ENCODE assay signal across 8 mouse cellular contexts in genomic region chr16:95605304-95605703, GRCm38 (mm10). TPM values are rescaled to one million over a fixed set of nuclear protein-coding genes. Genes with fewer than 3 reads are reported as not detected.
DNase-seq lines count a peak whose midpoint lies in the region; ATAC-seq and TF ChIP-seq lines count a peak whose summit lies in the region.

No protein-coding gene starts in this region.

- H3K4me3 ChIP-seq in thymus, adult 2 months (ENCODE audit: control insufficient read depth, insufficient read depth, low read length), result no peak overlapping the region

- no peak overlapping the region for H3K27ac ChIP-seq in thymus, adult 2 months (ENCODE audit: control insufficient read depth, insufficient read depth, low read length)

- TF ChIP-seq CTCF in thymus, adult 2 months (IDR thresholded peaks at IDR 0.05; ENCODE audit: borderline replicate concordance, control insufficient read depth, extremely low read depth, insufficient read depth, low read length, poor library complexity), result peak; percentile 84

- H3K27me3 ChIP-seq in thymus, adult 2 months (ENCODE audit: control insufficient read depth, insufficient read depth, low read length), result no peaks in the 10 kb centered on the region

- 0 out of 2 replicates have a peak, but pooled peaks cover 3% of the 10 kb centered on the region for H3K4me1 ChIP-seq in thymus, adult 2 months (replicated peaks; ENCODE audit: control insufficient read depth, insufficient read depth, low read length)

- no peak for TF ChIP-seq POLR2A in thymus, adult 2 months (IDR thresholded peaks at IDR 0.05; ENCODE audit: control insufficient read depth, extremely low read depth, insufficient read depth, low read length, poor library complexity)

- peak; percentile 62 for DNase-seq in heart, adult 8-10 months (ENCODE audit: low spot score)
- DNase-seq in heart, adult 11 months, result no peak
- peak; percentile 67 to 89 for DNase-seq in adrenal gland, adult (ENCODE audit: inconsistent age in 2 of 2, low spot score in 1 of 2)
- peak; percentile 78 to 85 for DNase-seq in heart, postnatal 10 days
- DNase-seq in left cerebral cortex, postnatal 36 days (ENCODE audit: low spot score in 2 of 2), result peak; percentile 55 to 57
- DNase-seq in thymus, adult 2 months, result peak; percentile 88

- intact Hi-C loops in heart, postnatal 10 days (cut with DNase I), result loop anchor here (2.0 kb wide), 1 partner anchor 359 kb away; no protein-coding TSS in a partner anchor
- intact Hi-C loops in left cerebral cortex, postnatal 36 days (cut with DNase I), result loop anchor here (10.0 kb wide), 1 partner anchor 141 kb away; no protein-coding TSS in a partner anchor

- H3K36me3 ChIP-seq in thymus, adult 2 months (ENCODE audit: control insufficient read depth, insufficient read depth, low read length), result no peaks in the 10 kb centered on the region

- peak; percentile 85 for ATAC-seq in common myeloid progenitor, adult 5-6 weeks (replicated peaks; ENCODE audit: low read depth, poor library complexity, severe bottlenecking)
- ATAC-seq in neutrophil, adult 5-6 weeks (ENCODE audit: extremely low read depth, insufficient number of reproducible peaks, low FRiP score, poor library complexity, severe bottlenecking), result peak; percentile 51

- WGBS in thymus, adult 2 months, result 26% methylated on average over 7 of the region's 7 CpGs

RNA-seq across cellular contexts. Expression of gene Erg, which starts 18.9 kb away (rescaled TPM):
- total RNA-seq in heart, adult 8-10 months (2022), result 10 to 100 TPM; 20.8 to 31.1 (median 27.7) TPM
- 118 and 128 TPM in 2 replicates for total RNA-seq in common myeloid progenitor, adult 5-6 weeks (2017)
- total RNA-seq in heart, postnatal 10 days (2021), result 10 to 100 TPM; 49.6 to 54.5 TPM
- 1 to 10 TPM; 6.6 to 6.7 TPM for total RNA-seq in left cerebral cortex, postnatal 36 days (2021)
- 0.23 and 0.74 TPM in 2 replicates for total RNA-seq in neutrophil, adult 5-6 weeks (2017)
- polyA plus RNA-seq in thymus, adult 2 months (2012; rRNA removed), result 3.7 and 4.0 TPM in 2 replicates
